Mouse (Mus musculus): ENCODE measurements around the gene Ppp1r15a. TPM values are rescaled to one million over a fixed set of nuclear protein-coding genes. Genes with fewer than 3 reads are reported as not detected.

The Ppp1r15a gene
- 173 and 199 TPM in 2 replicates for polyA plus RNA-seq (2015; fragmentation: Nextera tagmentation; extraction: Ambion mirVana)

GRCm38 (mm10) chr7:45525809-45526473 lies at the start of gene Ppp1r15a, which contains the start of gene Plekha4:
Gene Ppp1r15a, minus strand, starts transcription at chr7:45526268.
Gene Plekha4, plus strand, starts transcription at chr7:45526330.

DNA sequence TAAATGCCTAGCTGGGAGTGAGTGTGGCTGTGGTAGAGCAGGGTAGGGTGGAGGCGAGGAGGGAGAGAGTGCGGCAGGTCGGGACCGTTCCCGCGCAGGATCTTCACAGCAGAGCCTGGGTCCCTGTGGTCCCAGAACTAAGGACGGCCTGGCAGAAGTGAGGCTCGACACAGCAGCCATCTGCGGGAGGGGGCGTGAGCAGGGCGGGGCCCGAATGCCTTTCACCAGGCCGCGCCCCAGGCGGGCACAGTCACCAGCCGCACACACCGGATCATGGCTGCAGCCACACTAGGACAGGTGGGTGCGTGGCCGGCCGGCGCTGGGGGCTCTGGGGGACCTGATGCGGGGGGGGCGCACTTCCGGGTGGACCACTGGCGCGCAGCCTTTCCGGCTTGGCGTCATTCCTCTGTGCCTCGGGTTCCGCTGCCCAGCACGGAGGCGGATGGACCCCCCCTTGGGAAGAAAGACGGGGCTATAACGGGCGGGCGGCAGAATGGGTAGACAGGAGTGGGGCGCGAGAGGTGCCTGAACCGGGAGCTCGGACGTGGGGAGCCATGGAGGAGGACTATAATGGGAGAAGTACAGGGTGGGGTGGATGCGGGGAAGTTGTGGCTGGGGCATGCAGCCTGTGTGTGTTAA lies 44.2 kb upstream of the Ppp1r15a start, which contains the start of gene Bcat2:
Gene Bcat2, plus strand, starts transcription at position 51 of the 639 bp plus-strand sequence.

GRCm38 (mm10) chr7:45554744-45555143 lies 28.7 kb upstream of the Ppp1r15a start, which contains the start of gene Hsd17b14:
Gene Hsd17b14, plus strand, starts transcription at chr7:45554893.

DNA sequence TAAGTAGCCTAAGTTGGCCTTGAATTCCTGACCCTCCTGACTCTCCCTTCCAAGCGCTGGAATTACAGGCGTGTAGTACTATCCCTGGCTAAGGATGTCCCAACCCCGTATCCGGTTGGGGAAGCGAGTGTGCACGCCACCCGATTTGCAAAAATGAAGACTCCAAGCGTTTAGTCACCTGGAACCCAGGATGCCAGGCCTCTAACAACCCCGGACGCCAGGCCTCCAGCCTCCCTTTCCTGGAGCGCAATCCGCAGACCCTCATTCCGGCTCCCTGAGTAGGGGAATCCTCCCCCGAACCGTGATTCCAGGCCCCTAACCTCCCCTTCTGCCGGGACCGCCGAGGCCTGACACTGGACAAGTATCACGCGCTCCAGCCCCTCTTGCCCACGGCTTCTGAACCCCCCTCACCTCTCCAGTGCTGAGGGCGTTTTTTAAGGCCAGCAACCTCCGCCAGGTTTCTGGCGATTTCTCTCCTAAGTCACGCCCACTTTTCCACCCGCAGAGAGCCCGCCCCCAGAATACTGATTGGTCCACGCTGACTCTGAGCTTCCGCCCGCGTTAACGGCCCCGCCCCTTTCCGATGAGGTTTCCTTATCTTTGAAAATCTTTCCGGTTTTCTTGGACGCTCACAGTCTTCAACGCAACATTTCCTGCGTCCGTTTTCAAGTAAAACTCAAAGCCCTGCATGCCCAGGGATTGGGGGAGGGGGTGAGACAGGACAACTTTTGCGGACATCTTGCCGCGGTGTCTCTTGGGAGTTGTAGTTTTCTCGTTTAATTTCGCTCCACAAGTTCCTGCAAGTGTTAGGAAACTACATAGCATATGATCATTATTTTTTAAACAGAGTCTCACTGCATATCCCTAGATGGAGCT lies 15.9 kb downstream of the Ppp1r15a start, which contains the start of gene Nucb1:
Gene Nucb1, minus strand, starts transcription at position 495 of the 876 bp plus-strand sequence.

GRCm38 (mm10) chr7:45488293-45489204 lies 37.5 kb downstream of the Ppp1r15a start, which contains the start of gene Dhdh:
Gene Dhdh, minus strand, starts transcription at chr7:45488805.

DNA sequence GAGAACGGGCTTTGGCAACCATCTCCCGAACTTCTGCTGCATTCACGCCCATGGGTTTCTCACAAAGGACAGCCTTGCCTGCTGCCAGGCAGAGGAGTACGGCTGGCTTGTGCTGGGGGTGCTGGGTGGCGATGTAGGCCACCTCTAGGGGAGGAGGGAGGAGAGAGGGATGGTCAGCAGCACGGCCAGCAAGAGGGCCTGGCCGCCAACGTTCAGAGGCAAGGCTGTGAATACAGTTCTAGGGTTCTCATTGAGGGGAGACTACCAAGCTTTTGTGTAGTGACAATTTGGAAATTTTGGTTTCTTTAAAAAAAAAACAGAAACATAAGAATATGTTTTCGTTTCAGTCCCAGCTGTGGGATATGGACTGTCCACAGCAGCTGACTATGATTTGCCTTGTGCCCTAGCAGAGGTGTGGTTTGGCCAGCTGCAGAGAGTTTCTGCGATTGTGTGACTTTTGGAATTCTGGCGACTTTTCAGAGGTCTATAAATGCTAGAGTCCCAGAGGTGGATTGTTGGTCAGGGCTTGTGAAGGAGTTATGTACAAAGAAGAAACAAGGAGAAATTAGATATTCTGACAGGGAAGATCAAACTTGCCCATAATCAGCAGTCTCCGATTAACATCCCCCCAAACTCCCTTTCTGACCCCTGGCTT lies 39.2 kb downstream of the Ppp1r15a start, which contains the start of gene Gm45808:
Gene Gm45808, minus strand, starts transcription at position 51 of the 655 bp plus-strand sequence.

DNA sequence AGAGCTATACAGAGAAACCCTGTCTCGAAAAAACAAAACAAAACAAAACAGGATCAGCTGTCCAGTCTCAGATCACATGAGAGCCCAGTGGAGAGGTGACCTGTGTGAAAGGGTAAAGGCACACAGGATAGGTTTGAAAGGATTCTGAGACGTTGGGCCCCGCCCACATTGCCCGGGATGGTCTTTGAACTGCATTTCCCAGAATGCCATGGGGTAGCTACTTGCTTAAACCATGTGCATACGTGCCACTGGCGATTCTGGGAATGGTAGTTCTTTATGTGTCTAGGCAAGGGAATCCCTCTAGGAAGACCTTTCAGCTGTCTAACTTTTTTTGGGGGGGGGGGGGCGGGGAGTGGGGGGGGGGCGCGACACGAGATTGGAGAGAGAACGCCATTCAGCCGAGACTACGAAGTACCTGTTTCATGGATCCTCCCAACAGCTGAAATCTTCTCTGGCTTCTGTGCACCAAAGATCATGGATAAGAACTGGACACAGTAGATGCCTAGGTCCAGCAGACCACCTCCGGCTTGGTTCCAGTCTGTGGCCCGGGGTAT lies 44.6 kb downstream of the Ppp1r15a start, which contains the start of gene Tulp2:
Gene Tulp2, plus strand, starts transcription at position 504 of the 554 bp plus-strand sequence.

Other genes starting within 250 kb of the Ppp1r15a start
- gene Slc6a21, start 248.8 kb downstream of the Ppp1r15a start, polyA plus RNA-seq (2015; fragmentation: Nextera tagmentation; extraction: Ambion mirVana) = not detected in 2 replicates
- 2.9 and 4.7 TPM in 2 replicates for gene Trpm4, start 192.5 kb downstream of the Ppp1r15a start, polyA plus RNA-seq (2015; fragmentation: Nextera tagmentation; extraction: Ambion mirVana)
- 0.06 and 0.12 TPM in 2 replicates for gene Hrc, start 191.0 kb downstream of the Ppp1r15a start, polyA plus RNA-seq (2015; fragmentation: Nextera tagmentation; extraction: Ambion mirVana)
- 0.35 and 0.65 TPM in 2 replicates for gene Ppfia3, start 159.2 kb downstream of the Ppp1r15a start, polyA plus RNA-seq (2015; fragmentation: Nextera tagmentation; extraction: Ambion mirVana)
- 0.41 TPM in 1 of 2 replicates, not detected in the other for gene Lin7b, start 155.7 kb downstream of the Ppp1r15a start, polyA plus RNA-seq (2015; fragmentation: Nextera tagmentation; extraction: Ambion mirVana)
- 126 and 132 TPM in 2 replicates for gene Snrnp70, start 130.5 kb downstream of the Ppp1r15a start, polyA plus RNA-seq (2015; fragmentation: Nextera tagmentation; extraction: Ambion mirVana)
- gene Kcna7, start 120.6 kb downstream of the Ppp1r15a start, polyA plus RNA-seq (2015; fragmentation: Nextera tagmentation; extraction: Ambion mirVana) = 0.05 and 0.06 TPM in 2 replicates
- gene Ntf5, start 112.6 kb downstream of the Ppp1r15a start, polyA plus RNA-seq (2015; fragmentation: Nextera tagmentation; extraction: Ambion mirVana) = 1.1 and 1.4 TPM in 2 replicates
- not detected in 2 replicates for gene Lhb, start 105.4 kb downstream of the Ppp1r15a start, polyA plus RNA-seq (2015; fragmentation: Nextera tagmentation; extraction: Ambion mirVana)
- 5.7 and 6.9 TPM in 2 replicates for gene Gys1, start 91.4 kb downstream of the Ppp1r15a start, polyA plus RNA-seq (2015; fragmentation: Nextera tagmentation; extraction: Ambion mirVana)
- gene Ruvbl2, start 88.2 kb downstream of the Ppp1r15a start, polyA plus RNA-seq (2015; fragmentation: Nextera tagmentation; extraction: Ambion mirVana) = 97.6 and 107 TPM in 2 replicates
- 4,601 and 4,690 TPM in 2 replicates for gene Ftl1, start 66.4 kb downstream of the Ppp1r15a start, polyA plus RNA-seq (2015; fragmentation: Nextera tagmentation; extraction: Ambion mirVana)
- 119 TPM in 2 replicates for gene Bax, start 59.4 kb downstream of the Ppp1r15a start, polyA plus RNA-seq (2015; fragmentation: Nextera tagmentation; extraction: Ambion mirVana)
- gene Tulp2, start 44.4 kb downstream of the Ppp1r15a start, polyA plus RNA-seq (2015; fragmentation: Nextera tagmentation; extraction: Ambion mirVana) = 0.73 and 0.78 TPM in 2 replicates
- gene Gm45808, start 39.5 kb downstream of the Ppp1r15a start, polyA plus RNA-seq (2015; fragmentation: Nextera tagmentation; extraction: Ambion mirVana) = not detected in 2 replicates
- 2.0 and 2.8 TPM in 2 replicates for gene Dhdh, start 37.5 kb downstream of the Ppp1r15a start, polyA plus RNA-seq (2015; fragmentation: Nextera tagmentation; extraction: Ambion mirVana)
- 129 and 141 TPM in 2 replicates for gene Nucb1, start 15.9 kb downstream of the Ppp1r15a start, polyA plus RNA-seq (2015; fragmentation: Nextera tagmentation; extraction: Ambion mirVana)
- 1.6 and 2.5 TPM in 2 replicates for gene Plekha4, start 62 bp upstream of the Ppp1r15a start, polyA plus RNA-seq (2015; fragmentation: Nextera tagmentation; extraction: Ambion mirVana)
- gene Hsd17b14, start 28.6 kb upstream of the Ppp1r15a start, polyA plus RNA-seq (2015; fragmentation: Nextera tagmentation; extraction: Ambion mirVana) = 1.5 and 1.7 TPM in 2 replicates
- gene Bcat2, start 43.9 kb upstream of the Ppp1r15a start, polyA plus RNA-seq (2015; fragmentation: Nextera tagmentation; extraction: Ambion mirVana) = 47.3 and 52.6 TPM in 2 replicates
- gene Fgf21, start 89.2 kb upstream of the Ppp1r15a start, polyA plus RNA-seq (2015; fragmentation: Nextera tagmentation; extraction: Ambion mirVana) = 0.13 TPM in 1 of 2 replicates, not detected in the other
- gene Fut1, start 91.0 kb upstream of the Ppp1r15a start, polyA plus RNA-seq (2015; fragmentation: Nextera tagmentation; extraction: Ambion mirVana) = not detected in 2 replicates
- gene Izumo1, start 95.5 kb upstream of the Ppp1r15a start, polyA plus RNA-seq (2015; fragmentation: Nextera tagmentation; extraction: Ambion mirVana) = 0.06 TPM in 1 of 2 replicates, not detected in the other
- gene Rasip1, start 101.2 kb upstream of the Ppp1r15a start, polyA plus RNA-seq (2015; fragmentation: Nextera tagmentation; extraction: Ambion mirVana) = 7.4 and 9.0 TPM in 2 replicates
- 2.5 and 3.1 TPM in 2 replicates for gene Mamstr, start 113.7 kb upstream of the Ppp1r15a start, polyA plus RNA-seq (2015; fragmentation: Nextera tagmentation; extraction: Ambion mirVana)
- 0.10 and 0.32 TPM in 2 replicates for gene Fut2, start 140.1 kb upstream of the Ppp1r15a start, polyA plus RNA-seq (2015; fragmentation: Nextera tagmentation; extraction: Ambion mirVana)
- gene Ntn5, start 157.8 kb upstream of the Ppp1r15a start, polyA plus RNA-seq (2015; fragmentation: Nextera tagmentation; extraction: Ambion mirVana) = not detected in 2 replicates
- gene Sec1, start 168.1 kb upstream of the Ppp1r15a start, polyA plus RNA-seq (2015; fragmentation: Nextera tagmentation; extraction: Ambion mirVana) = 0.10 TPM in 1 of 2 replicates, not detected in the other
- gene Car11, start 173.6 kb upstream of the Ppp1r15a start, polyA plus RNA-seq (2015; fragmentation: Nextera tagmentation; extraction: Ambion mirVana) = 0.72 and 1.8 TPM in 2 replicates
- 2.1 and 2.9 TPM in 2 replicates for gene Dbp, start 178.8 kb upstream of the Ppp1r15a start, polyA plus RNA-seq (2015; fragmentation: Nextera tagmentation; extraction: Ambion mirVana)
- 888 and 898 TPM in 2 replicates for gene Rpl18, start 189.2 kb upstream of the Ppp1r15a start, polyA plus RNA-seq (2015; fragmentation: Nextera tagmentation; extraction: Ambion mirVana)
- 9.7 and 11.7 TPM in 2 replicates for gene Sphk2, start 191.7 kb upstream of the Ppp1r15a start, polyA plus RNA-seq (2015; fragmentation: Nextera tagmentation; extraction: Ambion mirVana)
- 0.29 and 0.65 TPM in 2 replicates for gene Fam83e, start 194.9 kb upstream of the Ppp1r15a start, polyA plus RNA-seq (2015; fragmentation: Nextera tagmentation; extraction: Ambion mirVana)
- gene Spaca4, start 199.5 kb upstream of the Ppp1r15a start, polyA plus RNA-seq (2015; fragmentation: Nextera tagmentation; extraction: Ambion mirVana) = not detected in 2 replicates

All from spleen, postnatal 0 days (tissue).